Mouse (Mus musculus): ENCODE measurements at regions not wholly inside any gene's neighbourhood (a gene's known extent, or its start where the extent isn't known, plus 50 kb on each side); places are given as distances from the start of the nearest gene placed in this dataset.
A peak's percentile ranks its signal among the peaks of the same experiment; 100 is the strongest.

DNA sequence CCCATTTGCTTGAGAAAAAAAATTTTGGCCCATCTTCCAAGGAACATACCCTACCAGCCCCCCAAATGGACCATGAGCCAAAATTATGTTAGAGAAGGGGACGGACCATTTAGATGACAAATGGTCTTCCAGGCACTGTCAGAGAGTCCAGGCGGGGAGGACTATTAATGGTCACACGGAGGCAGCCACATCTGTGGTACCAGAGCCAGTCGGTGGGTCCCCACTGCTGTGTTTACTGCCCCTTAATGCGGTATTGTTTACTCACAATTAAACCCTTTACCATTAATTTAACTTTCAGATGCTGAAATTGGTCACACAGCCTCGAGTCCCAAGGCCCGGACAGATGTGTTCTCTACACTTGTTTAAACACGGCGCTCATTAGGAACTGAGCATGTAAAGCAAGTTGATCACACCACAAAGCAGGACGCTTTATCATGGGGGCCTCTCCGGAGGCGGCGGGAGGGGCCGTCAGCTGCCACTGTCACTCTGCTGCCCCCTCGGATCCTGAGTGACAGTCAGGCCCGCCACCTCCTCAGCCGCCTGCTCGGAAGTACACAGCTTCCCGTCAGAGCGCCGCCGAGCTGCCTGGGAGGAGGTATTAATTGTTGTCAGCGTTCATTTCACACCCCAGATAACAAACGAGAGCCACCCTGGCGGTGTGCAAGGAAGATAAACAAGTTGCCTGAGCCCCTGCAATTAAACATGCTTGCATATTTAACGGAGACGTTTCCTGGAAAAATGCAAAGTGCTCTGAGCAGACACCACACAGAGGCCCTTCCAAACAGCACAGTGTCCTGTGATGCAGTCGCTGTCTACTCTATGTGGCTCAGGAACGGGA lies 70.6 kb upstream of the Irx3 start:
- ATAC-seq (ENCODE audit: low FRiP score) = peak; percentile 86
- peaks cover 29% of the 10 kb centered on the region for H3K4me1 ChIP-seq
- peaks cover 27% of the 10 kb centered on the region for H3K27me3 ChIP-seq
- H3K4me2 ChIP-seq (replicated peaks) = peak overlapping the region; percentile 45
- 0 out of 2 replicates have a peak overlapping the region, but pooled peaks have one; percentile 7 for H3K4me3 ChIP-seq
- 8% methylated on average over 29 of the region's 29 CpGs for WGBS
- peak overlapping the region; percentile 40; the same call in 1 of the 2 replicates for H3K27ac ChIP-seq
- H3K36me3 ChIP-seq = no peaks in the 10 kb centered on the region
- H3K9ac ChIP-seq = 0 out of 2 replicates have a peak overlapping the region, but pooled peaks have one; percentile 27
- H3K9me3 ChIP-seq (replicated peaks) = no peaks in the 10 kb centered on the region

DNA sequence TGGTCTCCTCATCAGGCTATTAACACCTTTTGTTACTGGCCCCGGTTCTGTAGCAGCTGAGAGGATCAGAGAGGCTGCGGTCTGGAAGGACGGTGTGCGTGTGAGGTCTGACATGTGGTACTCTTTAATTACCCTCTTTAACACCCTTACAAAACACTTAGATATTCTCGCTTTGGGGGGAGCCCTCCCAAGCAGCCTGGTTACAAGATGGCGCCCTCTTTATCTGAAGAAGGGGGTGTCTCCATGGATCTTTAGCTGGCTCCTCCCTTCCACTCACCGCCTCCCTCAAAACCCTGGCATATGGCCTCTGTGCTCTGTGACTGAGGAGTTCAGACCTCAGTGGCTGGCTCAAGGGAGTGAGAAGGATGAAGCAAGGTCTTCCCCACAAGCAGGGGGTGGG lies 65.2 kb upstream of the Irx3 start:
- Histone ChIP-seq H3K4me2 (replicated peaks) (no peak overlapping the region), H3K4me1 (peaks cover 22% of the 10 kb centered on the region), H3K9ac (no peak overlapping the region), H3K9me3 (replicated peaks) (no peaks in the 10 kb centered on the region), H3K27me3 (peaks cover 37% of the 10 kb centered on the region), H3K36me3 (no peaks in the 10 kb centered on the region), H3K27ac (no peak overlapping the region), H3K4me3 (no peak overlapping the region)
- WGBS = 13% methylated on average over 7 of the region's 7 CpGs
- ATAC-seq (ENCODE audit: low FRiP score) = peak; percentile 41; the same call in 1 of the 2 replicates

DNA sequence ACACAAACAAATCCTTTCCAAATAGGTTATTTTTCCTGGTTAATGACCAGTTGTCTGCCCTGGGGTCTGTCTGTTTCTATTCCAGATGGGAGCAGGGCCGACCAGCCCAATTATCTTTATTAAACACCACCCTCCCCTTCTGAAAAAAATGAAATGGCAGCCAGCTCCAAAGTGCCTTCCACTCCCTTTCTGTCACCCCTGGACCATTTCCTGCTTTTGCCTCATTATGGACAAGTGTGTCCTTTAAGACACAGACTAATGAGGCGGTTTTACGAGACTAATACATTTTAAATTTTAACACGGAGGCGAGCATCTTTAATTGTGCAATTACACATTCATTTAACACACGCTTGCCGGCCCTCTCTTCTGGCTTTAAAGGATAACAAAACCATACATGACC lies 64.2 kb upstream of the Irx3 start:
- H3K27me3 ChIP-seq = peaks cover 37% of the 10 kb centered on the region
- H3K4me3 ChIP-seq = no peak overlapping the region
- peaks cover 21% of the 10 kb centered on the region for H3K4me1 ChIP-seq
- ATAC-seq (ENCODE audit: low FRiP score) = no peak
- H3K9me3 ChIP-seq (replicated peaks) = no peaks in the 10 kb centered on the region
- H3K9ac ChIP-seq = no peak overlapping the region
- no peak overlapping the region for H3K4me2 ChIP-seq (replicated peaks)
- WGBS = 53% methylated on average over 7 of the region's 7 CpGs
- H3K36me3 ChIP-seq = no peaks in the 10 kb centered on the region
- no peak overlapping the region for H3K27ac ChIP-seq

DNA sequence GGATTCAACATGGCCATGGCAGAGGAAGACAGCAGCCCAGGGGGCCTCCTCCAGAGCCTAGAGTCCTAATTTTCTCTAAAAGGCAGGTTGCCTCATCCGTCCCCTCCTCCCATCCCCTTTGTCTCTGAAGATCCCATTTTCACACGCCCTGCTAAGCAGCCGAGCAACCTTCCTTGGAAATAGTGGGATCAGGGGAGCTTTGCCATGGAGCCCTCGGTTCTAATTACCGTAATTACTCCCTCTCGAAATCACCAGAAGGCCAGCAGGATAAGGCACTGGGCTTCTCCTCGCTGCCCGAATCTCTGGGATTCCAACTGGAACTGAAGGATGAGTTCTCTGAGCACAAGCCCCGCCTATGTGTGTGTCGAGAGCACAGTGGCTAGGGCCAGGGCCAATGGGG lies 63.5 kb upstream of the Irx3 start:
- no peak overlapping the region for H3K4me3 ChIP-seq
- peaks cover 21% of the 10 kb centered on the region for H3K4me1 ChIP-seq
- WGBS = 13% methylated on average over 10 of the region's 10 CpGs
- no peak overlapping the region for H3K4me2 ChIP-seq (replicated peaks)
- 0 out of 2 replicates have a peak overlapping the region, but pooled peaks have one; percentile 7 for H3K27ac ChIP-seq
- H3K27me3 ChIP-seq = peaks cover 38% of the 10 kb centered on the region
- H3K9ac ChIP-seq = no peak overlapping the region
- no peaks in the 10 kb centered on the region for H3K9me3 ChIP-seq (replicated peaks)
- peak; percentile 23; the same call in 1 of the 2 replicates for ATAC-seq (ENCODE audit: low FRiP score)
- no peaks in the 10 kb centered on the region for H3K36me3 ChIP-seq

DNA sequence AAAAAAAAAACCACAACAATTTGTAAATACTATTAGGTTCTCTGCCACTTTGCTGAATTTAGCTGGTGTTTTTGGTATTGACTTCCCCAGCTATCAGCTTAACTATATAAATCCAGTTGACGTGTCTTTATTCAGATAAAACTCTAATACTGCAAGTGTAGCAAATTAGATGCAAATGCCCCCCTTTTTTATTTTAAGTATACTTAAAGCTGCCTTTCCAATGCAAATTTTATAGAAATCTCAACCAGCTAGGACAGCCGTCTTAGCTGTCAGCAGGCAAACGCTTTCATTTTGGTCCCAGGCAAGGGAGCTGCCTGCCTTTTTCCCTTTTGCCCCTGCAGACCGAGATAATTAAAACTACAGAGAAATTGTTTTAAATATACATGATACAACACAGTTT lies 61.6 kb upstream of the Irx3 start:
- H3K9ac ChIP-seq = no peak overlapping the region
- H3K36me3 ChIP-seq = no peaks in the 10 kb centered on the region
- H3K27ac ChIP-seq = no peak overlapping the region
- ATAC-seq (ENCODE audit: low FRiP score) = no peak
- H3K9me3 ChIP-seq (replicated peaks) = no peaks in the 10 kb centered on the region
- no peak overlapping the region for H3K4me3 ChIP-seq
- peaks cover 21% of the 10 kb centered on the region for H3K4me1 ChIP-seq
- peaks cover 25% of the 10 kb centered on the region for H3K27me3 ChIP-seq
- no peak overlapping the region for H3K4me2 ChIP-seq (replicated peaks)
- WGBS = 36% methylated on average over 4 of the region's 4 CpGs

DNA sequence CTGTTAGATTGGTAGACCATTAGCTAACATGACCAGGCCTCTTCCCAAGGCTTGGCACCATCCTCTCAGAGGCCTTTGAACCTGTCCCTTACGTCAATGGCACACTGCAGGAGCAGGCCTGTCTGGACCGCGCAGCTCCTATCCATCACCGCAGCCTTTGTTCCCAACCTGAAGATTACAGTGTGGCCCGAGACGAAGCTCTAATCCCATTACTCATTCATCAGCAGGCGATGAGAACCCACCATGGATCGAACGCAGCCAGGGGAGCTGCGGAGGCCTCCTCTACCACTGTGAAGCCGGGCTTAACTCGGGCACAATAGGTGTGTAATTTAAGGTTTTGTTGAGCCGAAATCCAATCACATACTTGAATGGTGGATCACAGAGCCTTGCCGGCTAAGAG lies 54.0 kb upstream of the Irx3 start:
- Histone ChIP-seq H3K4me3 (no peak overlapping the region), H3K4me1 (0 out of 2 replicates have a peak, but pooled peaks cover 4% of the 10 kb centered on the region), H3K36me3 (no peaks in the 10 kb centered on the region), H3K4me2 (replicated peaks) (no peak overlapping the region), H3K9me3 (replicated peaks) (no peaks in the 10 kb centered on the region), H3K9ac (no peak overlapping the region), H3K27me3 (peaks cover 26% of the 10 kb centered on the region), H3K27ac (no peak overlapping the region)
- ATAC-seq (ENCODE audit: low FRiP score) = no peak
- 40% methylated on average over 14 of the region's 14 CpGs for WGBS

DNA sequence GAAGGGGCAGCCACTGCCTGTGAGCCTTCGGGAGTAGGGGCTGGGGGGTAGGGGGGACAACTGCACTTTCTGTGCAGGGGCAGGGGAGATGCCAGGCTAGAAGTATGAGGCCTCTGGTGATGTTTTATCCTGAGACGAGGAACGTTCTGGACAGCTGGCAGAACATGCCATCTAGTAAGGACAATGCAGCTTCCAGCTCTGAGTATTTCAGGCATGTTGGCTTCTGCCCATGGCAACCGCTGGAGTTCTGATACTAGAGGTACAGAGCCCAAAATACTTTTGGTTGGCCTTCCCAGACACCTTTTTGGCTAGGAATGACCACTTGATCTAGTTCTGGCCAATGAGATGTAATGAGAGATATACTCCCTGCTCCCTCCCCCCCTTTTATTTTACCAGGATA lies 52.5 kb upstream of the Irx3 start:
- no peak overlapping the region for H3K27ac ChIP-seq
- H3K9me3 ChIP-seq (replicated peaks) = no peaks in the 10 kb centered on the region
- no peaks in the 10 kb centered on the region for H3K36me3 ChIP-seq
- 0 out of 2 replicates have a peak, but pooled peaks cover 4% of the 10 kb centered on the region for H3K4me1 ChIP-seq
- no peak for ATAC-seq (ENCODE audit: low FRiP score)
- peaks cover 22% of the 10 kb centered on the region for H3K27me3 ChIP-seq
- H3K9ac ChIP-seq = no peak overlapping the region
- WGBS = 58% methylated on average over 4 of the region's 4 CpGs
- no peak overlapping the region for H3K4me2 ChIP-seq (replicated peaks)
- H3K4me3 ChIP-seq = no peak overlapping the region

DNA sequence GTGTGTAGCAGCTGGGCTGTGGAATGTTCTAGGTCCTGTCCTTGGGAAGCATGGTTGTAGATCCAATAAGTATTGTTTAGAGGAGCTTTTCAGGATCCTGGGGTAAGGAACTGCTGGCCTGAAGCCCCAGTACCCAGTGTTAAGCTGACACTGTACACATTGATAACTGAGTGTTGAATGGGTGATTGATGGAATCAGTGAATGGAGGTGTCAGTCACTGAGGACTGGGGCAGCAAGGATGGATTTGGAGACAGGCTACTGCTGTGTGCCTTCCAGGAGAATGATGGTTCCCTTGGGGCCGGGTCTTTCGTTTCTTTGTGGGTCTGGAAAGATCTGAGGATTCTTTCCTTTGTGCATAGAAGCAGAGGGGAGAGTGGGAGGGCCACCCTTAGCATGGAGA lies 51.9 kb upstream of the Irx3 start:
- H3K27me3 ChIP-seq = peaks cover 22% of the 10 kb centered on the region; the same call in 1 of the 2 replicates
- no peak overlapping the region for H3K4me2 ChIP-seq (replicated peaks)
- 27% methylated on average over 2 of the region's 2 CpGs for WGBS
- H3K4me1 ChIP-seq = 0 out of 2 replicates have a peak, but pooled peaks cover 4% of the 10 kb centered on the region
- no peak overlapping the region for H3K4me3 ChIP-seq
- ATAC-seq (ENCODE audit: low FRiP score) = peak; percentile 48; the same call in 1 of the 2 replicates
- no peak overlapping the region for H3K9ac ChIP-seq
- no peak overlapping the region for H3K27ac ChIP-seq
- no peaks in the 10 kb centered on the region for H3K36me3 ChIP-seq
- H3K9me3 ChIP-seq (replicated peaks) = no peaks in the 10 kb centered on the region

DNA sequence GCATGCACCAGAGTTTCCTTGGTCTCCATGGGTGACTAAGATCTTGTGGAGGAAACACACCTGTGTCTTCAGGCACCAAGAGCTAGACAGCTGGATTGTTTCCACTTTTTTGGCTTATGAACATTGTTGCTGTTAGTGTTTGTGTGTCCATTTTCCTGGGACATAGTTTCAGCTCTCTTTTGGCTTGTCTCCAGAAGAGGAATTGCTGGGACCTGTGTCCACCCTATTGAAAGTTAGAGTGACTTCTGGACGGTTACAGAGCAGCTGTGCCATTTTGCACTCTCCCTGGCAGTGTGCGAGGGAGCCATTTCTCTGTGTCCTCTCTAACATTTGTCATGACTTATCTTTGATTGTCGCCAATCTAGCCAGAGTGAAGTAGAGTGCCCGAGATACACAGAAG lies 51.5 kb upstream of the Irx3 start:
- Histone ChIP-seq H3K9me3 (replicated peaks) (no peaks in the 10 kb centered on the region), H3K4me3 (no peak overlapping the region), H3K4me1 (0 out of 2 replicates have a peak, but pooled peaks cover 4% of the 10 kb centered on the region), H3K9ac (no peak overlapping the region), H3K36me3 (no peaks in the 10 kb centered on the region), H3K27ac (no peak overlapping the region), H3K27me3 (peaks cover 22% of the 10 kb centered on the region; the same call in 1 of the 2 replicates), H3K4me2 (replicated peaks) (no peak overlapping the region)
- WGBS = 64% methylated on average over 4 of the region's 4 CpGs
- no peak for ATAC-seq (ENCODE audit: low FRiP score)

All from hindbrain, embryonic 12.5 days (tissue).